Mouse (Mus musculus): ENCODE results near the gene Ift140.

The Ift140 gene

GRCm38 (mm10) chr17:25077771-25078372 is 62.0 kb downstream of the Ift140 start:
- DNase-seq, result peak; percentile 76 to 85

- no peak for DNase-seq
These were observed 64.3 kb downstream of the Ift140 start for GRCm38 (mm10) chr17:25080210-25080609.

- DNase-seq, result peak; percentile 81 to 87
These were observed 65.1 kb downstream of the Ift140 start for GRCm38 (mm10) chr17:25080960-25081381.

GRCm38 (mm10) chr17:25082081-25082847 is 66.4 kb downstream of the Ift140 start:
- DNase-seq, result peak; percentile 67 to 78

GRCm38 (mm10) chr17:25082887-25083286 is 67.0 kb downstream of the Ift140 start:
- DNase-seq, result no peak

GRCm38 (mm10) chr17:25083444-25083931 is 67.6 kb downstream of the Ift140 start, which contains the start of gene Tmem204:
Gene Tmem204 (minus strand): TSS chr17:25083591.
- peak; percentile 71 to 77 for DNase-seq

GRCm38 (mm10) chr17:25084835-25085385 is 69.0 kb downstream of the Ift140 start:
- no peak for DNase-seq

- no peak for DNase-seq
These were observed 70.8 kb downstream of the Ift140 start for GRCm38 (mm10) chr17:25086724-25087123.

- no peak for DNase-seq
These were observed 73.3 kb downstream of the Ift140 start for GRCm38 (mm10) chr17:25089158-25089557.

- no peak for DNase-seq
These were observed 74.6 kb downstream of the Ift140 start for GRCm38 (mm10) chr17:25090450-25090849.

GRCm38 (mm10) chr17:25096221-25096620 is 80.3 kb downstream of the Ift140 start:
- no peak for DNase-seq

GRCm38 (mm10) chr17:25100052-25100451 is 84.2 kb downstream of the Ift140 start:
- no peak for DNase-seq

GRCm38 (mm10) chr17:25101338-25101737 is 85.5 kb downstream of the Ift140 start:
- DNase-seq, result no peak

GRCm38 (mm10) chr17:25107786-25108185 is 91.9 kb downstream of the Ift140 start:
- DNase-seq, result no peak

GRCm38 (mm10) chr17:25109578-25109977 is 93.7 kb downstream of the Ift140 start:
- peak in 1 of 2 experiments; percentile 36 for DNase-seq

- no peak for DNase-seq
These were observed 94.7 kb downstream of the Ift140 start for GRCm38 (mm10) chr17:25110590-25110989.

- DNase-seq, result no peak
These were observed 95.3 kb downstream of the Ift140 start for GRCm38 (mm10) chr17:25111220-25111619.

GRCm38 (mm10) chr17:25111739-25112422 is 96.0 kb downstream of the Ift140 start:
- DNase-seq, result peak in 1 of 2 experiments; percentile 19

- DNase-seq, result no peak
These were observed 96.5 kb downstream of the Ift140 start for GRCm38 (mm10) chr17:25112423-25112810.

- no peak for DNase-seq
These were observed 99.2 kb downstream of the Ift140 start for GRCm38 (mm10) chr17:25114908-25115645.

GRCm38 (mm10) chr17:25115664-25116432 is 100.0 kb downstream of the Ift140 start, which contains the start of gene Telo2:
Gene Telo2 (minus strand): TSS chr17:25115967.
- peak; percentile 93 to 96 for DNase-seq

All from lung, adult 18-20 months (tissue).